Mouse (Mus musculus): ENCODE measurements around the gene Fndc8. TPM values are rescaled to one million over a fixed set of nuclear protein-coding genes. Genes with fewer than 3 reads are reported as not detected.

Gene Fndc8
- total RNA-seq, 2 experiments from 2014 or later = not detected

GRCm38 (mm10) chr11:82949036-82949435 is 57.1 kb downstream of the Fndc8 start:
- DNase-seq (ENCODE audit: extremely low spot score in 1 of 2, low spot score in 2 of 2) = no peak
- intact Hi-C loops (cut with DNase I) = no loop called here

Other genes starting within 250 kb of the Fndc8 start
- not detected for gene Cct6b, start 127.8 kb upstream of the Fndc8 start, total RNA-seq (2021)
- gene Zfp830, start 127.8 kb upstream of the Fndc8 start, total RNA-seq (2021) = 10 to 100 TPM; 14.3 to 15.4 TPM
- 10 to 100 TPM; 31.9 to 34.5 TPM for gene Lig3, start 111.0 kb upstream of the Fndc8 start, total RNA-seq (2021)
- gene Rffl, start 20.9 kb upstream of the Fndc8 start, total RNA-seq (2021) = 1 to 10 TPM; 3.5 to 4.1 TPM
- gene Rad51d, start 1.5 kb upstream of the Fndc8 start, total RNA-seq (2021) = 10 to 100 TPM; 11.1 to 11.3 TPM
- gene Nle1, start 16.3 kb downstream of the Fndc8 start, total RNA-seq (2021) = 10 to 100 TPM; 37.1 to 41.2 TPM
- 1 to 10 TPM; 3.3 to 5.1 TPM for gene Unc45b, start 18.4 kb downstream of the Fndc8 start, total RNA-seq (2021)
- gene Slfn5, start 59.2 kb downstream of the Fndc8 start, total RNA-seq (2021) = 1 to 10 TPM; 3.9 to 4.3 TPM
- under 1 TPM; 0.47 to 0.60 TPM for gene Slfn9, start 99.7 kb downstream of the Fndc8 start, total RNA-seq (2021)
- gene Slfn8, start 128.7 kb downstream of the Fndc8 start, total RNA-seq (2021) = under 1 TPM; 0.28 TPM
- gene Slfn2, start 173.0 kb downstream of the Fndc8 start, total RNA-seq (2021) = under 1 TPM; 0.34 to 0.60 TPM
- not detected for gene Slfn1, start 224.7 kb downstream of the Fndc8 start, total RNA-seq (2021)